Mouse (Mus musculus) urinary bladder, postnatal 36 days (tissue): Measurements from ENCODE around the gene Nadsyn1.

Source experiments
- DNase-seq, 2 experiments: peaks; one replicate each; pipeline ENCODE4 v3.0.0; 2022; ENCODE audit warnings: low spot score in 2 of 2, mixed read lengths in 1 of 2

Gene Nadsyn1

GRCm38 (mm10) chr7:143753990-143754715, 68.5 kb downstream of the Nadsyn1 start:
- DNase-seq, result peak; percentile 34 to 63

GRCm38 (mm10) chr7:143752606-143753005, 70.0 kb downstream of the Nadsyn1 start:
- no peak for DNase-seq

GRCm38 (mm10) chr7:143752056-143752455, 70.6 kb downstream of the Nadsyn1 start:
- no peak for DNase-seq

- no peak for DNase-seq
These were observed 71.3 kb downstream of the Nadsyn1 start for GRCm38 (mm10) chr7:143751380-143751779.

- no peak for DNase-seq
These were observed 73.6 kb downstream of the Nadsyn1 start for GRCm38 (mm10) chr7:143749045-143749444.

GRCm38 (mm10) chr7:143748041-143748868, 74.4 kb downstream of the Nadsyn1 start:
- DNase-seq, result peak; percentile 85 to 89
